Mouse (Mus musculus): ENCODE measurements at regions not wholly inside any gene's neighbourhood (a gene's known extent, or its start where the extent isn't known, plus 50 kb on each side); places are given as distances from the start of the nearest gene placed in this dataset.

GRCm38 (mm10) chr16:74984207-74984606, 572.6 kb upstream of the Robo2 start:
- DNase-seq, result no peak

GRCm38 (mm10) chr16:74966099-74966498, 554.5 kb upstream of the Robo2 start:
- no peak for DNase-seq

GRCm38 (mm10) chr16:74929739-74930138, 518.1 kb upstream of the Robo2 start:
- no peak for DNase-seq

GRCm38 (mm10) chr16:74900835-74901234, 489.2 kb upstream of the Robo2 start:
- DNase-seq, result no peak

- DNase-seq, result no peak
Measured at GRCm38 (mm10) chr16:74887724-74888123, 476.1 kb upstream of the Robo2 start.

- DNase-seq, result no peak
Measured at GRCm38 (mm10) chr16:74878603-74879002, 467.0 kb upstream of the Robo2 start.

GRCm38 (mm10) chr16:74873756-74874155, 462.1 kb upstream of the Robo2 start:
- DNase-seq, result no peak

GRCm38 (mm10) chr16:74857752-74858151, 446.1 kb upstream of the Robo2 start:
- no peak for DNase-seq

GRCm38 (mm10) chr16:74840006-74840405, 428.4 kb upstream of the Robo2 start:
- no peak for DNase-seq

GRCm38 (mm10) chr16:74814386-74814785, 402.8 kb upstream of the Robo2 start:
- DNase-seq, result no peak

GRCm38 (mm10) chr16:74809154-74809825, 397.7 kb upstream of the Robo2 start:
- no peak for DNase-seq

GRCm38 (mm10) chr16:74806775-74807174, 395.1 kb upstream of the Robo2 start:
- no peak for DNase-seq

- no peak for DNase-seq
Measured at GRCm38 (mm10) chr16:74801296-74801695, 389.7 kb upstream of the Robo2 start.

- no peak for DNase-seq
Measured at GRCm38 (mm10) chr16:74796303-74796653, 384.7 kb upstream of the Robo2 start.

- DNase-seq, result no peak
Measured at GRCm38 (mm10) chr16:74795360-74796302, 384.0 kb upstream of the Robo2 start.

- DNase-seq, result no peak
Measured at GRCm38 (mm10) chr16:74785365-74786119, 373.9 kb upstream of the Robo2 start.

- DNase-seq, result no peak
Measured at GRCm38 (mm10) chr16:74780388-74780787, 368.8 kb upstream of the Robo2 start.

- DNase-seq, result no peak
Measured at GRCm38 (mm10) chr16:74768264-74768663, 356.6 kb upstream of the Robo2 start.

GRCm38 (mm10) chr16:74756720-74757345, 345.2 kb upstream of the Robo2 start:
- DNase-seq, result no peak

GRCm38 (mm10) chr16:74750900-74751299, 339.3 kb upstream of the Robo2 start:
- DNase-seq, result no peak

GRCm38 (mm10) chr16:74749006-74749405, 337.4 kb upstream of the Robo2 start:
- DNase-seq, result no peak

GRCm38 (mm10) chr16:74743512-74743911, 331.9 kb upstream of the Robo2 start:
- DNase-seq, result no peak

Measured in adrenal gland, adult 8-10 months (tissue).